Mouse (Mus musculus) kidney, embryonic 15.5 days (tissue): ENCODE data around the gene Olfr960. TPM values are rescaled to one million over a fixed set of nuclear protein-coding genes. Genes with fewer than 3 reads are reported as not detected.

Experiments used
- ATAC-seq: fragments of 200-750 bp; cut with Nextera tagmentation; replicated peaks from 2 replicates; pipeline ENCODE4 v1.8.0; 2017; ENCODE audit warnings: moderate TSS enrichment; ENCODE audit not compliant: low FRiP score
- H3K27ac ChIP-seq: fragments of 300-500 bp; sonication (generic); 2 replicates; pipeline ENCODE4 v1.5.1; 2015; ENCODE audit warnings: mild to moderate bottlenecking, inconsistent platforms
- H3K27me3 ChIP-seq: fragments of 300-500 bp; sonication (generic); 2 replicates; pipeline ENCODE4 v1.6.1; 2015; ENCODE audit warnings: inconsistent platforms
- H3K36me3 ChIP-seq: fragments of 300-500 bp; sonication (generic); 2 replicates; pipeline ENCODE4 v1.6.1; 2015; ENCODE audit warnings: inconsistent platforms
- H3K4me1 ChIP-seq: fragments of 300-500 bp; sonication (generic); 2 replicates; pipeline ENCODE4 v1.6.1; 2015; ENCODE audit warnings: inconsistent platforms
- H3K4me2 ChIP-seq: fragments of 300-500 bp; sonication (generic); 2 replicates; pipeline ENCODE4 v1.6.1; 2015; ENCODE audit warnings: moderate library complexity, mild to moderate bottlenecking, inconsistent platforms
- H3K4me3 ChIP-seq: fragments of 300-500 bp; sonication (generic); replicated peaks from 2 replicates; pipeline ENCODE4 v1.5.1; 2015; ENCODE audit warnings: mild to moderate bottlenecking, inconsistent platforms
- H3K9ac ChIP-seq: fragments of 300-500 bp; sonication (generic); 2 replicates; pipeline ENCODE4 v1.6.1; 2015; ENCODE audit warnings: mild to moderate bottlenecking, inconsistent platforms
- H3K9me3 ChIP-seq: fragments of 300-500 bp; sonication (generic); replicated peaks from 2 replicates; pipeline ENCODE4 v1.6.1; 2016; ENCODE audit warnings: inconsistent platforms
- WGBS: fragments of 180-500 bp; shearing (Covaris S2); methylation state at CpG from one replicate; pipeline ENCODE4 v1.1.7; 2015; ENCODE audit warnings: mixed read lengths; 5-methylcytosine and 5-hydroxymethylcytosine counted together
- polyA plus RNA-seq: library from polyadenylated mRNA; unstranded; fragments of >200 nt; fragmentation: Nextera tagmentation; extraction: Ambion mirVana; gene quantifications from 2 replicates; pipeline ENCODE4 v1.2.1, GENCODE M21; 2015

The Olfr960 gene
- polyA plus RNA-seq, 1 experiment from 2014 or later, result 0.16 TPM

- 21% methylated on average over 4 of the region's 4 CpGs for WGBS
- Histone ChIP-seq H3K27me3 (no peaks in the 10 kb centered on the region), H3K36me3 (no peaks in the 10 kb centered on the region), H3K9me3 (no peaks in the 10 kb centered on the region), H3K4me1 (no peaks in the 10 kb centered on the region), H3K4me3 (no peak overlapping the region), H3K27ac (no peak overlapping the region), H3K9ac (no peak overlapping the region), H3K4me2 (no peak overlapping the region)
- ATAC-seq, result no peak
Measured at GRCm38 (mm10) chr9:39633913-39634594, 12.9 kb downstream of the Olfr960 start.

- Histone ChIP-seq H3K9ac (no peak within 1 kb of the TSS), H3K4me2 (no peak within 1 kb of the TSS), H3K9me3 (no peaks in the 10 kb centered on the region), H3K27me3 (no peaks in the 10 kb centered on the region), H3K36me3 (no peaks in the 10 kb centered on the region), H3K4me1 (no peaks in the 10 kb centered on the region), H3K4me3 (no peak within 1 kb of the TSS), H3K27ac (no peak within 1 kb of the TSS)
- ATAC-seq, result no peak
Measured at GRCm38 (mm10) chr9:39644785-39645184, 23.6 kb downstream of the Olfr960 start, which contains the start of gene Olfr961. Gene Olfr961 (plus strand): TSS chr9:39645085.

GRCm38 (mm10) chr9:39647382-39647781, 26.2 kb downstream of the Olfr960 start:
- WGBS, result 88% methylated on average over 4 of the region's 4 CpGs
- H3K9me3 ChIP-seq, result no peaks in the 10 kb centered on the region
- H3K27me3 ChIP-seq, result no peaks in the 10 kb centered on the region
- no peak overlapping the region for H3K4me2 ChIP-seq
- no peak overlapping the region for H3K9ac ChIP-seq
- no peak overlapping the region for H3K4me3 ChIP-seq
- no peak overlapping the region for H3K27ac ChIP-seq
- no peaks in the 10 kb centered on the region for H3K36me3 ChIP-seq
- H3K4me1 ChIP-seq, result no peaks in the 10 kb centered on the region
- ATAC-seq, result no peak

GRCm38 (mm10) chr9:39654756-39655396, 33.7 kb downstream of the Olfr960 start:
- H3K4me3 ChIP-seq, result no peak overlapping the region
- no peak for ATAC-seq
- no peaks in the 10 kb centered on the region for H3K27me3 ChIP-seq
- H3K27ac ChIP-seq, result no peak overlapping the region
- no peak overlapping the region for H3K4me2 ChIP-seq
- H3K36me3 ChIP-seq, result no peaks in the 10 kb centered on the region
- no peaks in the 10 kb centered on the region for H3K4me1 ChIP-seq
- H3K9ac ChIP-seq, result no peak overlapping the region
- WGBS, result 74% methylated on average over 6 of the region's 6 CpGs
- H3K9me3 ChIP-seq, result no peaks in the 10 kb centered on the region

GRCm38 (mm10) chr9:39666905-39667304, 45.7 kb downstream of the Olfr960 start, which contains the start of gene Olfr963:
Gene Olfr963 (plus strand): TSS chr9:39667205.
- Histone ChIP-seq H3K27me3 (no peaks in the 10 kb centered on the region), H3K4me3 (no peak within 1 kb of the TSS), H3K9ac (no peak within 1 kb of the TSS), H3K27ac (no peak within 1 kb of the TSS), H3K4me1 (no peaks in the 10 kb centered on the region), H3K9me3 (no peaks in the 10 kb centered on the region), H3K4me2 (no peak within 1 kb of the TSS), H3K36me3 (no peaks in the 10 kb centered on the region)
- ATAC-seq, result no peak
- 95% methylated on average over 1 of the region's 1 CpGs for WGBS

- Histone ChIP-seq H3K9me3 (no peaks in the 10 kb centered on the region), H3K4me2 (no peak overlapping the region), H3K9ac (no peak overlapping the region), H3K4me1 (no peaks in the 10 kb centered on the region), H3K27me3 (no peaks in the 10 kb centered on the region), H3K27ac (no peak overlapping the region), H3K4me3 (no peak overlapping the region), H3K36me3 (no peaks in the 10 kb centered on the region)
- WGBS, result 84% methylated on average over 2 of the region's 2 CpGs
- ATAC-seq, result no peak
Measured at GRCm38 (mm10) chr9:39669723-39670122, 48.5 kb downstream of the Olfr960 start.

Other genes starting within 250 kb of the Olfr960 start
- gene Olfr951, start 234.0 kb upstream of the Olfr960 start, polyA plus RNA-seq, result not detected in 2 replicates
- not detected in 2 replicates for gene Olfr952, start 194.2 kb upstream of the Olfr960 start, polyA plus RNA-seq
- gene Olfr954, start 164.7 kb upstream of the Olfr960 start, polyA plus RNA-seq, result not detected in 2 replicates
- not detected in 2 replicates for gene Olfr955, start 149.4 kb upstream of the Olfr960 start, polyA plus RNA-seq
- gene Olfr44, start 127.4 kb upstream of the Olfr960 start, polyA plus RNA-seq, result not detected in 2 replicates
- not detected in 2 replicates for gene Olfr957, start 105.6 kb upstream of the Olfr960 start, polyA plus RNA-seq
- gene Olfr958, start 67.3 kb upstream of the Olfr960 start, polyA plus RNA-seq, result not detected in 2 replicates
- not detected in 2 replicates for gene Olfr959, start 45.8 kb upstream of the Olfr960 start, polyA plus RNA-seq
- 22.0 and 23.4 TPM in 2 replicates for gene AW551984, start 17.0 kb upstream of the Olfr960 start, polyA plus RNA-seq
- not detected in 2 replicates for gene Olfr148, start 10.7 kb upstream of the Olfr960 start, polyA plus RNA-seq
- gene Olfr961, start 23.7 kb downstream of the Olfr960 start, polyA plus RNA-seq, result not detected in 2 replicates
- not detected in 2 replicates for gene Olfr963, start 45.8 kb downstream of the Olfr960 start, polyA plus RNA-seq
- not detected in 2 replicates for gene Olfr149, start 85.7 kb downstream of the Olfr960 start, polyA plus RNA-seq
- not detected in 2 replicates for gene Olfr965, start 90.0 kb downstream of the Olfr960 start, polyA plus RNA-seq
- gene Olfr150, start 109.6 kb downstream of the Olfr960 start, polyA plus RNA-seq, result not detected in 2 replicates
- not detected in 2 replicates for gene Olfr967, start 124.9 kb downstream of the Olfr960 start, polyA plus RNA-seq
- not detected in 2 replicates for gene Olfr968, start 161.9 kb downstream of the Olfr960 start, polyA plus RNA-seq
- gene Olfr969, start 169.6 kb downstream of the Olfr960 start, polyA plus RNA-seq, result not detected in 2 replicates
- gene Olfr970, start 187.5 kb downstream of the Olfr960 start, polyA plus RNA-seq, result not detected in 2 replicates
- not detected in 2 replicates for gene Olfr971, start 215.5 kb downstream of the Olfr960 start, polyA plus RNA-seq
- not detected in 2 replicates for gene Olfr972, start 245.0 kb downstream of the Olfr960 start, polyA plus RNA-seq